Mouse (Mus musculus) MEL (cell line): ENCODE measurements around the gene Krt13.

Experiments
- BHLHE40 ChIP-seq: IDR thresholded peaks from 2 replicates; pipeline ENCODE4 v1.6.1; 2012; ENCODE audit warnings: low read depth, mild to moderate bottlenecking, inconsistent platforms, low read length, improper control_type of control experiment, borderline replicate concordance
- CTCF ChIP-seq, 3 experiments: IDR thresholded peaks in 2 of 3; conservative IDR thresholded peaks in 1 of 3; 2 replicates each; pipeline ENCODE4 v1.5.1; 2011 to 2012; ENCODE audit warnings: low read length in 3 of 3, low read depth in 2 of 3, mild to moderate bottlenecking in 2 of 3, improper control_type of control experiment in 1 of 3, inconsistent platforms in 1 of 3, mixed read lengths in 1 of 3, moderate library complexity in 1 of 3; ENCODE audit not compliant: control insufficient read depth in 1 of 3, insufficient read depth in 1 of 3, poor library complexity in 1 of 3, severe bottlenecking in 1 of 3
- ELF1 ChIP-seq: IDR thresholded peaks from 2 replicates; pipeline ENCODE4 v1.6.1; 2014; ENCODE audit warnings: low read depth, mild to moderate bottlenecking, inconsistent platforms, low read length, improper control_type of control experiment, moderate library complexity
- ETS1 ChIP-seq: IDR thresholded peaks from 2 replicates; pipeline ENCODE4 v1.6.1; 2012; ENCODE audit warnings: low read depth, mild to moderate bottlenecking, inconsistent platforms, low read length, improper control_type of control experiment, moderate library complexity
- MYC ChIP-seq: IDR thresholded peaks from 2 replicates; pipeline ENCODE4 v1.6.1; 2011; ENCODE audit warnings: low read depth, mild to moderate bottlenecking, low read length, improper control_type of control experiment, moderate library complexity
- NRF1 ChIP-seq: IDR thresholded peaks from 2 replicates; pipeline ENCODE4 v1.6.1; 2014; ENCODE audit warnings: low read depth, mild to moderate bottlenecking, inconsistent platforms, low read length, improper control_type of control experiment, moderate library complexity; ENCODE audit not compliant: poor library complexity, insufficient read depth, severe bottlenecking
- POLR2A ChIP-seq, 2 experiments: IDR thresholded peaks; 2 replicates each; pipeline ENCODE4 v1.6.1; 2011 to 2012; ENCODE audit warnings: low read length in 2 of 2, mild to moderate bottlenecking in 2 of 2, control low read depth in 1 of 2, improper control_type of control experiment in 1 of 2, low read depth in 1 of 2, moderate library complexity in 1 of 2; ENCODE audit not compliant: control insufficient read depth in 1 of 2, insufficient read depth in 1 of 2, poor library complexity in 1 of 2
- POLR2AphosphoS2 ChIP-seq: IDR thresholded peaks from 2 replicates; pipeline ENCODE4 v1.6.1; 2011; ENCODE audit warnings: low read length, improper control_type of control experiment
- TAL1 ChIP-seq: IDR thresholded peaks from 2 replicates; pipeline ENCODE4 v1.6.1; 2012; ENCODE audit warnings: mild to moderate bottlenecking, inconsistent platforms, low read length, moderate library complexity, mixed read lengths
- USF1 ChIP-seq: IDR thresholded peaks from 2 replicates; pipeline ENCODE4 v1.6.1; 2014; ENCODE audit warnings: low read depth, mild to moderate bottlenecking, inconsistent platforms, low read length, improper control_type of control experiment, moderate library complexity

DNA sequence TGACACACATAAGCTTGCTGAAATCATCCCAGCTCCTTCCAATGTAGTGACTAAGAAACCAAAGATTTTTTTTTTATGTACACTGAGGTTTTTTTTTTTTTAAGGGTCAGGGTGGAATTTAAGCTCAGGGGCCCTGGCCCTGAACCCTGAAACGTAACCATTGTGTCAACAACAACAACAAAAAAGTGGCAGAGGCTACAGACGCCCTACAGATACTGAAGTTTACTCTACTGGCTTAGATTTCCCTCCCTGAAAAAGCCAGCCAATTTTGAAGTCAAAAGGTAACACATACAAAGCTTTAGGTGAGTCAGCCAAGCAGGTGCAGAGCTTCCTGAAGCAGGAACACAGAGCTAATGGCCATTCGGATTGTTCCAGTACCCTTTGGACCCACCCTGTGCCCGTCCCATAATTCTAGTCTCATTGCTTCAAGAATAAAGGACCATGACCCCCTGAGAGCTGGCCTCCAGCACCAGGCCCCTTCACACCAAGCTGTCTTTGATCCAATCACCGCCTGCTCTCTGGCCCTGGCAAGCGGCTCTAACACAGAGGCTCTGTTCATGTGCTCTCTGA, 36.6 kb upstream of the Krt13 start:
- no peak for TF ChIP-seq CTCF (IDR thresholded peaks at IDR 0.05 in 2 of 3, conservative IDR thresholded peaks at IDR 0.05 in 1 of 3; ENCODE audit: control insufficient read depth in 1 of 3, insufficient read depth in 1 of 3, low read depth in 2 of 3, low read length in 3 of 3, poor library complexity in 1 of 3, severe bottlenecking in 1 of 3)
- TF ChIP-seq POLR2A (IDR thresholded peaks at IDR 0.05; ENCODE audit: control insufficient read depth in 1 of 2, insufficient read depth in 1 of 2, low read depth in 1 of 2, low read length in 2 of 2, poor library complexity in 1 of 2): no peak
- no peak for TF ChIP-seq TAL1
- no peak for TF ChIP-seq NRF1
- no peak for TF ChIP-seq POLR2AphosphoS2
- TF ChIP-seq USF1: no peak
- no peak for TF ChIP-seq ETS1
- TF ChIP-seq BHLHE40: no peak
- TF ChIP-seq MYC: no peak
- TF ChIP-seq ELF1: no peak
